Mouse (Mus musculus): Measurements from ENCODE around the gene Polr2h. TPM values are rescaled to one million over a fixed set of nuclear protein-coding genes. Genes with fewer than 3 reads are reported as not detected.

Gene Polr2h
- polyA plus RNA-seq, 1 experiment from 2014 or later, result 27.5 TPM

GRCm38 (mm10) chr16:20700036-20700435 lies 17.4 kb upstream of the Polr2h start:
- ATAC-seq, result no peak
- TF ChIP-seq EP300 (IDR thresholded peaks at IDR 0.05; ENCODE audit: low read depth) (no peak), CTCF (IDR thresholded peaks at IDR 0.05; ENCODE audit: low read depth) (no peak)
- Histone ChIP-seq H3K9ac (replicated peaks) (no peak overlapping the region), H3K36me3 (replicated peaks; ENCODE audit: insufficient read depth, low read length) (peaks cover 5% of the 10 kb centered on the region; the same call in 1 of the 2 replicates), H3K27ac (ENCODE audit: low read depth) (no peak overlapping the region), H3K4me1 (ENCODE audit: insufficient read depth) (peaks cover 34% of the 10 kb centered on the region), H3K4me3 (ENCODE audit: low read depth, low read length) (no peak overlapping the region), H3K4me2 (ENCODE audit: low read depth, low read length) (no peak overlapping the region), H3K9me3 (ENCODE audit: low read length) (no peaks in the 10 kb centered on the region), H3K27me3 (ENCODE audit: insufficient read depth, low read length) (peaks cover 13% of the 10 kb centered on the region)
- no peak for DNase-seq
- WGBS (ENCODE audit: insufficient replicate concordance), result 75% methylated on average over 5 of the region's 5 CpGs

DNA sequence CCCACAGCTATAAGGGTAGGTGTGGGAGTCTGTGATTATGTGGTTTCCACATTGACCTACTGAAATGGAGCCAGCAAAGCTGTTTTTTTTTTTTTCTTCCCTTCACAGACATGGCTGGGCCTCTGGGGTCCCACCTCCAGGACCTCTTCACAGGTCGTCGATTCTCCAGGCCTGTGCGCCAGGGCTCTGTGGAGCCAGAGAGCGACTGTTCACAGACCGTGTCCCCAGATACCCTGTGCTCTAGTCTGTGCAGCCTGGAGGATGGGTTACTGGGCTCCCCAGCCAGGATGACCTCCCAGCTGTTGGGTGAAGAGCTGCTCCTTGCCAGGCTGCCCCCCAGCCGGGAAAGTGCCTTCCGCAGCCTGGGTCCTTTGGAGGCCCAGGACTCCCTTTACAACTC lies 16.1 kb upstream of the Polr2h start:
- no peak for ATAC-seq
- TF ChIP-seq CTCF (IDR thresholded peaks at IDR 0.05; ENCODE audit: low read depth), result no peak
- TF ChIP-seq EP300 (IDR thresholded peaks at IDR 0.05; ENCODE audit: low read depth), result no peak
- Histone ChIP-seq H3K4me3 (ENCODE audit: low read depth, low read length) (no peak overlapping the region), H3K4me1 (ENCODE audit: insufficient read depth) (peaks cover 23% of the 10 kb centered on the region), H3K4me2 (ENCODE audit: low read depth, low read length) (0 out of 2 replicates have a peak overlapping the region, but pooled peaks have one; percentile 45), H3K27ac (ENCODE audit: low read depth) (no peak overlapping the region), H3K9ac (replicated peaks) (no peak overlapping the region), H3K27me3 (ENCODE audit: insufficient read depth, low read length) (peaks cover under 1% of the 10 kb centered on the region; the same call in 1 of the 2 replicates), H3K9me3 (ENCODE audit: low read length) (no peaks in the 10 kb centered on the region), H3K36me3 (replicated peaks; ENCODE audit: insufficient read depth, low read length) (peaks cover 11% of the 10 kb centered on the region)
- WGBS (ENCODE audit: insufficient replicate concordance), result 75% methylated on average over 7 of the region's 7 CpGs
- no peak for DNase-seq

- Histone ChIP-seq H3K4me1 (ENCODE audit: insufficient read depth) (peaks cover 27% of the 10 kb centered on the region), H3K9me3 (ENCODE audit: low read length) (no peaks in the 10 kb centered on the region), H3K9ac (replicated peaks) (0 out of 2 replicates have a peak overlapping the region, but pooled peaks have one; percentile 36), H3K27ac (ENCODE audit: low read depth) (peak overlapping the region; percentile 78), H3K4me3 (ENCODE audit: low read depth, low read length) (no peak overlapping the region), H3K36me3 (replicated peaks; ENCODE audit: insufficient read depth, low read length) (peaks cover 11% of the 10 kb centered on the region), H3K27me3 (ENCODE audit: insufficient read depth, low read length) (no peaks in the 10 kb centered on the region), H3K4me2 (ENCODE audit: low read depth, low read length) (peak overlapping the region; percentile 45)
- 34% methylated on average over 12 of the region's 12 CpGs for WGBS (ENCODE audit: insufficient replicate concordance)
- DNase-seq, result peak; percentile 59
- TF ChIP-seq EP300 (IDR thresholded peaks at IDR 0.05; ENCODE audit: low read depth) (no peak), CTCF (IDR thresholded peaks at IDR 0.05; ENCODE audit: low read depth) (no peak)
- peak; percentile 17; the same call in 1 of the 2 replicates for ATAC-seq
Measured at GRCm38 (mm10) chr16:20701729-20702521, 15.5 kb upstream of the Polr2h start.

DNA sequence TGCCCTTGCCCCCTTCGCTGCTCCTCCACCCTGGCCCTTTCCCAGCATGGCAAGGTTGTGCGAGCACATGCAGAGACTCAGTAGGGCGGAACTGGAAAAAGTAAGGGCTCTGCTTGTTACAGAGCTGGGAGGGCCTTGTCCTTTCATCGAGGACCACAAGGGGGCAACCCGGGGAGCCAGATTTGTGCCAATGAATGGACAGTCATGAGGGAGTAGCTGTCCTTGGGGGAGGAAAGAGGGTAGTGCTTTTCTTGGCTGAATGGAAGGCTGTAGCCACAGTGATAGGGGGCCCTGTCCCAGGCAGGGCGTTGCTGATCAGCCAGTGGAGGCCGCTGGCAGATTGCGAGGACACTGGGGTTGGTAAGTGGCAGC lies 15.0 kb upstream of the Polr2h start:
- no peaks in the 10 kb centered on the region for H3K27me3 ChIP-seq (ENCODE audit: insufficient read depth, low read length)
- H3K27ac ChIP-seq (ENCODE audit: low read depth), result peak overlapping the region; percentile 78
- TF ChIP-seq CTCF (IDR thresholded peaks at IDR 0.05; ENCODE audit: low read depth) (peak; percentile 87), EP300 (IDR thresholded peaks at IDR 0.05; ENCODE audit: low read depth) (peak; percentile 10; the same call in 1 of the 2 replicates)
- no peaks in the 10 kb centered on the region for H3K9me3 ChIP-seq (ENCODE audit: low read length)
- H3K4me2 ChIP-seq (ENCODE audit: low read depth, low read length), result peak overlapping the region; percentile 45
- no peak overlapping the region for H3K4me3 ChIP-seq (ENCODE audit: low read depth, low read length)
- peaks cover 33% of the 10 kb centered on the region for H3K4me1 ChIP-seq (ENCODE audit: insufficient read depth)
- 15% methylated on average over 8 of the region's 8 CpGs for WGBS (ENCODE audit: insufficient replicate concordance)
- peak; percentile 84 for ATAC-seq
- peaks cover 14% of the 10 kb centered on the region for H3K36me3 ChIP-seq (replicated peaks; ENCODE audit: insufficient read depth, low read length)
- H3K9ac ChIP-seq (replicated peaks), result 0 out of 2 replicates have a peak overlapping the region, but pooled peaks have one; percentile 36
- peak; percentile 84 for DNase-seq

GRCm38 (mm10) chr16:20703071-20703470 lies 14.4 kb upstream of the Polr2h start:
- H3K27me3 ChIP-seq (ENCODE audit: insufficient read depth, low read length), result no peaks in the 10 kb centered on the region
- no peaks in the 10 kb centered on the region for H3K9me3 ChIP-seq (ENCODE audit: low read length)
- peak overlapping the region; percentile 42 for H3K4me2 ChIP-seq (ENCODE audit: low read depth, low read length)
- H3K4me3 ChIP-seq (ENCODE audit: low read depth, low read length), result no peak overlapping the region
- ATAC-seq (no peak), DNase-seq (no peak)
- peaks cover 19% of the 10 kb centered on the region for H3K36me3 ChIP-seq (replicated peaks; ENCODE audit: insufficient read depth, low read length)
- 84% methylated on average over 10 of the region's 10 CpGs for WGBS (ENCODE audit: insufficient replicate concordance)
- H3K4me1 ChIP-seq (ENCODE audit: insufficient read depth), result peaks cover 36% of the 10 kb centered on the region
- peak overlapping the region; percentile 21; the same call in 1 of the 2 replicates for H3K9ac ChIP-seq (replicated peaks)
- peak overlapping the region; percentile 78 for H3K27ac ChIP-seq (ENCODE audit: low read depth)
- TF ChIP-seq EP300 (IDR thresholded peaks at IDR 0.05; ENCODE audit: low read depth) (no peak), CTCF (IDR thresholded peaks at IDR 0.05; ENCODE audit: low read depth) (no peak)

- peak overlapping the region; percentile 78 for H3K27ac ChIP-seq (ENCODE audit: low read depth)
- no peaks in the 10 kb centered on the region for H3K9me3 ChIP-seq (ENCODE audit: low read length)
- no peaks in the 10 kb centered on the region for H3K27me3 ChIP-seq (ENCODE audit: insufficient read depth, low read length)
- H3K36me3 ChIP-seq (replicated peaks; ENCODE audit: insufficient read depth, low read length), result peaks cover 20% of the 10 kb centered on the region
- peak; percentile 65 for ATAC-seq
- H3K9ac ChIP-seq (replicated peaks), result peak overlapping the region; percentile 21; the same call in 1 of the 2 replicates
- DNase-seq, result no peak
- peak overlapping the region; percentile 42 for H3K4me2 ChIP-seq (ENCODE audit: low read depth, low read length)
- H3K4me1 ChIP-seq (ENCODE audit: insufficient read depth), result peaks cover 36% of the 10 kb centered on the region
- 49% methylated on average over 6 of the region's 6 CpGs for WGBS (ENCODE audit: insufficient replicate concordance)
- TF ChIP-seq CTCF (IDR thresholded peaks at IDR 0.05; ENCODE audit: low read depth), result no peak
- peak; percentile 92 for TF ChIP-seq EP300 (IDR thresholded peaks at IDR 0.05; ENCODE audit: low read depth)
- H3K4me3 ChIP-seq (ENCODE audit: low read depth, low read length), result no peak overlapping the region
Measured at GRCm38 (mm10) chr16:20703699-20704400, 13.6 kb upstream of the Polr2h start.

Measured in liver, postnatal 0 days (tissue).